Mouse (Mus musculus) CH12.LX (cell line): ENCODE data around the gene Gm9821. TPM values are rescaled to one million over a fixed set of nuclear protein-coding genes. Genes with fewer than 3 reads are reported as not detected.

Experiments
- DNase-seq: peaks from one replicate; pipeline ENCODE4 v3.0.0-alpha.2; 2013; ENCODE audit errors: extremely low read depth
- H3K27ac ChIP-seq: 2 replicates; pipeline ENCODE4 v1.5.1; 2012; ENCODE audit warnings: low read depth, mild to moderate bottlenecking, control low read depth, moderate library complexity; ENCODE audit not compliant: insufficient read depth
- H3K27me3 ChIP-seq: replicated peaks from 2 replicates; pipeline ENCODE3; 2012; ENCODE audit warnings: inconsistent platforms
- H3K36me3 ChIP-seq, 2 experiments: replicated peaks in 1 of 2; 2 replicates each; pipeline versions ENCODE3 to v1.6.1; 2012; ENCODE audit warnings: inconsistent platforms in 1 of 2, low read length in 1 of 2, mild to moderate bottlenecking in 1 of 2, mixed read lengths in 1 of 2, moderate library complexity in 1 of 2; ENCODE audit not compliant: control insufficient read depth in 1 of 2, insufficient read depth in 1 of 2
- H3K4me1 ChIP-seq, 2 experiments: 2 replicates each; pipeline ENCODE4 v1.6.1; 2012; ENCODE audit warnings: inconsistent platforms in 1 of 2, moderate library complexity in 1 of 2; ENCODE audit not compliant: insufficient read depth in 2 of 2, control insufficient read depth in 1 of 2
- H3K4me2 ChIP-seq: 2 replicates; pipeline ENCODE4 v1.6.1; 2012; ENCODE audit warnings: low read depth, mild to moderate bottlenecking, control low read depth; ENCODE audit not compliant: poor library complexity, insufficient read depth, severe bottlenecking
- H3K4me3 ChIP-seq, 3 experiments: fragments of 150-350 bp in 1 of 3; sonication (generic) in 1 of 3; replicated peaks in 1 of 3; 2 replicates each; pipeline versions ENCODE3 to v1.5.1; 2011 to 2012; ENCODE audit warnings: low read depth in 2 of 3, low read length in 2 of 3, mild to moderate bottlenecking in 2 of 3, moderate library complexity in 2 of 3, control low read depth in 1 of 3, improper control_type of control experiment in 1 of 3, inconsistent platforms in 1 of 3, mixed read lengths in 1 of 3; ENCODE audit not compliant: poor library complexity in 1 of 3
- H3K79me2 ChIP-seq: replicated peaks from 2 replicates; pipeline ENCODE4 v1.6.1; 2012; ENCODE audit warnings: mild to moderate bottlenecking, moderate library complexity; ENCODE audit not compliant: control insufficient read depth, poor library complexity, insufficient read depth, severe bottlenecking; ENCODE audit errors: extremely low read depth
- H3K9ac ChIP-seq: 2 replicates; pipeline ENCODE4 v1.6.1; 2012; ENCODE audit warnings: low read depth, mild to moderate bottlenecking, control low read depth, moderate library complexity; ENCODE audit not compliant: insufficient read depth
- H3K9me3 ChIP-seq: replicated peaks from 2 replicates; pipeline ENCODE3; 2012; ENCODE audit warnings: low read length, inconsistent platforms, mixed read lengths
- BHLHE40 ChIP-seq: IDR thresholded peaks from 2 replicates; pipeline ENCODE4 v1.6.1; 2011; ENCODE audit warnings: mild to moderate bottlenecking, low read depth, low read length, improper control_type of control experiment
- CHD1 ChIP-seq: IDR thresholded peaks from 2 replicates; pipeline ENCODE4 v1.6.1; 2012; ENCODE audit warnings: low read depth, low read length, improper control_type of control experiment, inconsistent platforms
- CTCF ChIP-seq, 2 experiments: IDR thresholded peaks in 1 of 2; conservative IDR thresholded peaks in 1 of 2; 2 replicates each; pipeline ENCODE4 v1.5.1; 2011 to 2012; ENCODE audit warnings: low read depth in 2 of 2, low read length in 2 of 2, improper control_type of control experiment in 1 of 2, inconsistent platforms in 1 of 2, mild to moderate bottlenecking in 1 of 2, moderate library complexity in 1 of 2
- E2F4 ChIP-seq: IDR thresholded peaks from 2 replicates; pipeline ENCODE4 v1.6.1; 2011; ENCODE audit warnings: low read depth, low read length, improper control_type of control experiment; ENCODE audit not compliant: insufficient replicate concordance
- HCFC1 ChIP-seq: IDR thresholded peaks from 2 replicates; pipeline ENCODE4 v1.6.1; 2012; ENCODE audit warnings: low read depth, mild to moderate bottlenecking, inconsistent platforms, low read length, improper control_type of control experiment
- IRF4 ChIP-seq: IDR thresholded peaks from 2 replicates; pipeline ENCODE4 v1.6.1; 2014; ENCODE audit warnings: low read depth, mild to moderate bottlenecking, inconsistent platforms, low read length, improper control_type of control experiment
- JUN ChIP-seq: IDR thresholded peaks from 2 replicates; pipeline ENCODE4 v1.6.1; 2011; ENCODE audit warnings: low read depth, mild to moderate bottlenecking, low read length, improper control_type of control experiment, moderate library complexity; ENCODE audit not compliant: insufficient read depth
- KAT2A ChIP-seq: IDR thresholded peaks from 2 replicates; pipeline ENCODE4 v1.6.1; 2012; ENCODE audit warnings: low read length, improper control_type of control experiment, inconsistent platforms; ENCODE audit not compliant: insufficient replicate concordance
- MYC ChIP-seq: IDR thresholded peaks from 2 replicates; pipeline ENCODE4 v1.6.1; 2011; ENCODE audit warnings: low read depth, mild to moderate bottlenecking, improper control_type of control experiment, low read length
- NELFE ChIP-seq: IDR thresholded peaks from 2 replicates; pipeline ENCODE4 v1.6.1; 2011; ENCODE audit warnings: low read depth, low read length, improper control_type of control experiment
- NRF1 ChIP-seq: IDR thresholded peaks from 2 replicates; pipeline ENCODE4 v1.6.1; 2014; ENCODE audit warnings: low read depth, mild to moderate bottlenecking, inconsistent platforms, low read length, improper control_type of control experiment, moderate library complexity
- POLR2A ChIP-seq: IDR thresholded peaks from 2 replicates; pipeline ENCODE4 v1.6.1; 2011; ENCODE audit warnings: low read depth, mild to moderate bottlenecking, improper control_type of control experiment, low read length
- RCOR1 ChIP-seq: conservative IDR thresholded peaks from 2 replicates; pipeline ENCODE4 v1.6.1; 2012; ENCODE audit warnings: low read depth, mild to moderate bottlenecking, inconsistent platforms, low read length, improper control_type of control experiment
- SIN3A ChIP-seq: IDR thresholded peaks from 2 replicates; pipeline ENCODE4 v1.6.1; 2012; ENCODE audit warnings: low read length, improper control_type of control experiment, inconsistent platforms
- SMC3 ChIP-seq: IDR thresholded peaks from 2 replicates; pipeline ENCODE4 v1.6.1; 2011; ENCODE audit warnings: low read depth, low read length, improper control_type of control experiment
- TBP ChIP-seq: conservative IDR thresholded peaks from 2 replicates; pipeline ENCODE4 v1.6.1; 2011; ENCODE audit warnings: low read depth, low read length, improper control_type of control experiment
- USF2 ChIP-seq: conservative IDR thresholded peaks from 2 replicates; pipeline ENCODE4 v1.6.1; 2011; ENCODE audit warnings: low read depth, low read length, improper control_type of control experiment
- ZKSCAN1 ChIP-seq: IDR thresholded peaks from 2 replicates; pipeline ENCODE4 v1.6.1; 2012; ENCODE audit warnings: low read depth, inconsistent platforms, low read length, improper control_type of control experiment, borderline replicate concordance
- ZMIZ1 ChIP-seq: IDR thresholded peaks from 2 replicates; pipeline ENCODE4 v1.6.1; 2012; ENCODE audit warnings: low read depth, mild to moderate bottlenecking, inconsistent platforms, low read length, improper control_type of control experiment
- dilution Hi-C: fragments of 300-500 bp; cut with MboI; formaldehyde crosslinking; loops from 2 replicates; pipeline ENCODE4 v1.14.3; 2020; ENCODE audit warnings: low sequenced_read_pairs; ENCODE audit not compliant: extremely low pct_unique_long_range_greater_than_20kb, extremely low pct_ligation_motif_present
- in situ Hi-C: fragments of 300-500 bp; cut with MboI; formaldehyde crosslinking; loops from 3 replicates; pipeline ENCODE4 v1.14.3; 2019; ENCODE audit warnings: low sequenced_read_pairs, low pct_ligation_motif_present, low pct_unique_long_range_greater_than_20kb, mixed read lengths
- polyA plus RNA-seq: library from polyadenylated mRNA; unstranded; fragments of >175 nt; gene quantifications from 2 replicates; pipeline ENCODE4 v1.2.1, GENCODE M21; 2012; ENCODE audit warnings: low read depth; ENCODE audit not compliant: insufficient read length
- total RNA-seq, 2 experiments: library from RNA; depleted of rRNA; stranded (reverse); fragments of 300-350 nt in 1 of 2; fragments of >200 nt in 1 of 2; gene quantifications; 2 replicates each; pipeline ENCODE4 v1.2.3; 2012 to 2014

Gm9821 gene
- total and polyA plus RNA-seq, 3 experiments, result 0.25 to 3.8 TPM; not detected in 1

DNA sequence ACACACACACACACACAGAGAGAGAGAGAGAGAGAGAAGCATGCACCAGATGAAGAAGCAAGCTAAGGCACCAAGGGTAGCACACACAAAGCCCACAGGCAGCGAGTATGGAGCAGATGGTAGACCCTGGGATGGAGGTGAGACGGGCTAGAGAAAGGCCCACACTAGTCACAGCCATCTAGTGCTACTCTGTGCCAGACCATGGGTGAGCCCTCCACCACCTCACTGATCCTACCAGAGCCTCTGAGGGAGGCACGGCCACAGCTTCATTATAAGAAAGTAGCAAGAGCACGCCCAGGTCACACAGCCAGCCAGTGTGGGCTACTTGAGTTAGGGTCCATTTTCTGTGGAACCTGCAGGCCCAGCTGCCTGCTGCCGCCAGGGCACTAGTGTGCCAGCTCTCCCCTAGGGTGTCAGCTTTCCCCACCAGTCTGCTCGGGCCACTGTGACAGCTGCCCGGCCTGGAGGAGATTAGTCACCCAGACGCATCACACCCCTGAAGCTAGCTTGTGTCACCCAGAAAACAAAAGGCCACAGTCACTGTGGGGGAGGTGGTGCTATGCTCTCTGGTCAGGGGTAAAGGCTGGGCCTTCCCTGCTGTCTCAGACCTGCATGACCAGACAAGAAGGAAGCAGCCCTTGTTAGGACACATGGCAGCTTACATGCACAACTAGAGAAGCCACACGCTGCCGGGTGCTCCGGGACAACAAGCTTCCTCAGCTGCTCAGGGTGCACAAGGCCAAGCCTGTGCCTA is 2.1 kb downstream of the Gm9821 start:
- Histone ChIP-seq H3K27me3 (no peaks in the 10 kb centered on the region), H3K4me1 (peaks cover 32 to 75% of the 10 kb centered on the region in 2 experiments), H3K9ac (no peak overlapping the region), H3K27ac (peak overlapping the region; percentile 3; the same call in 1 of the 2 replicates), H3K4me3 (peak overlapping the region in 2 of 3 experiments; percentile 16 to 17), H3K9me3 (no peaks in the 10 kb centered on the region), H3K79me2 (peaks cover 16% of the 10 kb centered on the region), H3K36me3 (peaks cover 11 to 52% of the 10 kb centered on the region in 2 experiments), H3K4me2 (no peak overlapping the region; the same call in 1 of the 2 replicates)
- TF ChIP-seq NELFE, result no peak
- no peak for TF ChIP-seq RCOR1
- dilution Hi-C loops (no loop called here), in situ Hi-C loops (no loop called here)
- DNase-seq, result no peak

- Histone ChIP-seq H3K79me2 (peaks cover 16% of the 10 kb centered on the region), H3K27ac (peak overlapping the region; percentile 3; the same call in 1 of the 2 replicates)
- dilution Hi-C loops, result no loop called here
- TF ChIP-seq SIN3A, result no peak
- TF ChIP-seq ZKSCAN1, result no peak
- no peak for TF ChIP-seq NRF1
- TF ChIP-seq RCOR1, result no peak
- no peak for TF ChIP-seq MYC
- TF ChIP-seq SMC3, result no peak
- no peak for TF ChIP-seq POLR2A
- TF ChIP-seq, all 38 proteins: peak for 0
- DNase-seq, result no peak
- Histone ChIP-seq H3K4me1 (peaks cover 32 to 75% of the 10 kb centered on the region in 2 experiments), H3K36me3 (peaks cover 11 to 46% of the 10 kb centered on the region in 2 experiments), H3K9me3 (no peaks in the 10 kb centered on the region), H3K27me3 (no peaks in the 10 kb centered on the region), H3K9ac (no peak overlapping the region), H3K4me2 (no peak overlapping the region; the same call in 1 of the 2 replicates), H3K4me3 (peak overlapping the region in 2 of 3 experiments; percentile 16 to 17)
- in situ Hi-C loops, result no loop called here
Measured at GRCm38 (mm10) chr2:91948151-91948509, 2.6 kb downstream of the Gm9821 start.

DNA sequence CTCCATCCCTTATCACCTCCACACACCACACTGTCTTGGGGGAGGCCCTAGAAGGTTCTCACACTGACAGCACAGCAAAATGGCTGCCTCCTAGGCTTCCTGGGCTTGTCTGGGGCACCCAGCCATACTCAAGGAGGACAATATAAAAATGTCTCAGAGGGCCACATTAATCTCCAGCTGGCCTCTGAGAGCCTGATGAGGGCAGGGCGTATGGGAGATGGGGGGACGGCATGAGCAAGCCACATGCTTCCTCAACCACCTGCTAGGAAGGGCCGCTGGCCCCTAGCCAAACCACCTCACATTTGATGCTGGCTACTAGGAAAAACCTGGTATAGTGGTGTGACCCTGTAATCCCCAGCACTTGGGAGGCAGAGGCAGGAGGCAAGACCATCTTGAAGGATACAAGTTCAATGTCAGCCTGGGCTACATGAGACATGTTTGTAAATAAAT is 3.3 kb downstream of the Gm9821 start:
- dilution Hi-C loops, result no loop called here
- H3K4me1 ChIP-seq, result peaks cover 32 to 80% of the 10 kb centered on the region in 2 experiments

More for the DNA sequence above, 3.3 kb downstream of the Gm9821 start:
- Histone ChIP-seq H3K36me3 (peaks cover 8 to 44% of the 10 kb centered on the region in 2 experiments), H3K9me3 (no peaks in the 10 kb centered on the region), H3K27me3 (no peaks in the 10 kb centered on the region), H3K4me2 (no peak overlapping the region), H3K79me2 (peaks cover 16% of the 10 kb centered on the region), H3K9ac (no peak overlapping the region), H3K27ac (no peak overlapping the region), H3K4me3 (peak overlapping the region in 2 of 3 experiments; percentile 56 to 63)
- DNase-seq, result no peak
- in situ Hi-C loops, result no loop called here
- no peak for TF ChIP-seq POLR2A
- no peak for TF ChIP-seq IRF4
- TF ChIP-seq USF2, result no peak
- no peak for TF ChIP-seq KAT2A
- no peak for TF ChIP-seq BHLHE40
- no peak for TF ChIP-seq ZMIZ1
- no peak for TF ChIP-seq E2F4
- TF ChIP-seq CTCF (conservative IDR thresholded peaks at IDR 0.05 in 1 of 2, IDR thresholded peaks at IDR 0.05 in 1 of 2; ENCODE audit: low read depth in 2 of 2, low read length in 2 of 2), result no peak
- TF ChIP-seq HCFC1, result no peak
- TF ChIP-seq JUN, result no peak
- no peak for TF ChIP-seq TBP
- TF ChIP-seq MYC, result no peak
- no peak for TF ChIP-seq CHD1
